Mouse (Mus musculus) erythroblast, embryonic 14.5 days (primary cell): Measurements from ENCODE around the gene Nfix. TPM values are rescaled to one million over a fixed set of nuclear protein-coding genes. Genes with fewer than 3 reads are reported as not detected.

Experiments
- H3K27me3 ChIP-seq: 2 replicates; pipeline ENCODE4 v1.6.1; 2012; ENCODE audit warnings: inconsistent platforms; ENCODE audit not compliant: control insufficient read depth
- H3K36me3 ChIP-seq: 2 replicates; pipeline ENCODE4 v1.6.1; 2012; ENCODE audit warnings: mild to moderate bottlenecking, inconsistent platforms; ENCODE audit not compliant: control insufficient read depth
- H3K4me1 ChIP-seq: 2 replicates; pipeline ENCODE4 v1.6.1; 2012; ENCODE audit warnings: inconsistent platforms; ENCODE audit not compliant: control insufficient read depth
- H3K4me3 ChIP-seq: replicated peaks from 2 replicates; pipeline ENCODE3; 2012; ENCODE audit warnings: moderate library complexity, mild to moderate bottlenecking, inconsistent platforms
- H3K9me3 ChIP-seq: 2 replicates; pipeline ENCODE4 v1.6.1; 2012; ENCODE audit warnings: low read length, inconsistent platforms, mixed read lengths; ENCODE audit not compliant: control insufficient read depth
- GATA1 ChIP-seq: IDR thresholded peaks from 2 replicates; pipeline ENCODE4 v1.6.1; 2012; ENCODE audit warnings: low read length, inconsistent platforms, mixed read lengths
- TAL1 ChIP-seq: IDR thresholded peaks from 3 replicates; pipeline ENCODE4 v1.6.1; 2012; ENCODE audit warnings: low read length, inconsistent platforms, mixed read lengths
- polyA plus RNA-seq: library from polyadenylated mRNA; stranded (reverse); fragments of >175 nt; gene quantifications from 2 replicates; pipeline ENCODE4 v1.2.3, GENCODE M21; 2012

Nfix gene
- polyA plus RNA-seq = 1.9 and 2.6 TPM in 2 replicates

DNA sequence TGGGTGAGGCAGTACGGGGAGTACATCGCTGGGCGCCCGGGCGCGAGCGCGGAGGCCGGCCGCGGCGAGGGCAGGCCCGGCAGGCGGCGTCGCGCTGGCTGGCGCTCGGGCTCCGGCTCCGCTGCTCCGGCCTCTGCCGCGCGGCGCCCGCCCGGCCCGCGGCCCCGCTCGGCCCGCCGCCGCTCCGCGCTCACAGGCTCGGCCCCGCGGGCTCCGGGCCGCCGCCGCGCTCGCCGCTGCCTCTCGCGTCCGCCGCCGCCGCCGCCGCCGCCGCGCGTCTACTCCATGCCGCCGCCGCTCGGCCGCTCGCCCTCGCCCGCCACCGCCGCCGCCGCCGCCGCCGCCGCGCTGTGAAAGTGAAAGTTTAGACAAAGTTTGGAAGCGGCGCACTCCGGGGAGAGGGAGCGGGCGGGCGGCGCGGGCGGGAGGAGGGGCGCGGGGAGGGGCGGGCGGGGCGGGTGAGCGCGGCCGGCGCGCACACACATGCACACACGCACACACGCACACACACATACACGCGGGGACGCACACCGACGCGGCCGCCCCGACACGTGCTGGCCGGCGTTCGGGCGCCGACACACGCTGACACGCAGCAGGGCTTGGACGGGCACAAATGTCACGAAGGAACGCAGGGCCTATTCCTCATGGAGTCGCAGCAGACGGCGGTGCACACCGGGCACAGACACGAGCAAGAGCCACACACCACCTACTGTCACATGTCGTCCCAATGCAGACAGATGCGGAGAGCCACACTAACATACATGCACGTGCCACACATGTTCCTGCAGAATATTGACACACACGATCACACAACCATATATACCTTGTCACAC, at the start of gene Nfix:
Gene Nfix, minus strand, starts transcription at position 346 of the 833 bp plus-strand sequence.
- peaks cover 31% of the 10 kb centered on the region for H3K4me1 ChIP-seq
- peaks cover 95% of the 10 kb centered on the region for H3K27me3 ChIP-seq
- H3K4me3 ChIP-seq = peak within 1 kb of the TSS; percentile 74
- peaks cover 10% of the 10 kb centered on the region; the same call in 1 of the 2 replicates for H3K9me3 ChIP-seq
- H3K36me3 ChIP-seq = peaks cover 6% of the 10 kb centered on the region
- TF ChIP-seq GATA1 (no peak), TAL1 (no peak)

- Histone ChIP-seq H3K9me3 (no peaks in the 10 kb centered on the region), H3K4me1 (peaks cover 47% of the 10 kb centered on the region), H3K27me3 (no peaks in the 10 kb centered on the region), H3K4me3 (peak overlapping the region; percentile 79), H3K36me3 (peaks cover 35% of the 10 kb centered on the region)
- no peak for TF ChIP-seq GATA1
- no peak for TF ChIP-seq TAL1
Observed at GRCm38 (mm10) chr8:84847684-84848435, 47.7 kb upstream of the Nfix start.

GRCm38 (mm10) chr8:84846722-84847572, 46.8 kb upstream of the Nfix start, which contains the start of gene Calr:
Gene Calr (minus strand): TSS chr8:84846934.
- TF ChIP-seq GATA1 (no peak), TAL1 (no peak)
- no peaks in the 10 kb centered on the region for H3K27me3 ChIP-seq
- peak within 1 kb of the TSS; percentile 79 for H3K4me3 ChIP-seq
- peaks cover 54% of the 10 kb centered on the region for H3K4me1 ChIP-seq
- H3K9me3 ChIP-seq = no peaks in the 10 kb centered on the region
- H3K36me3 ChIP-seq = peaks cover 44% of the 10 kb centered on the region

DNA sequence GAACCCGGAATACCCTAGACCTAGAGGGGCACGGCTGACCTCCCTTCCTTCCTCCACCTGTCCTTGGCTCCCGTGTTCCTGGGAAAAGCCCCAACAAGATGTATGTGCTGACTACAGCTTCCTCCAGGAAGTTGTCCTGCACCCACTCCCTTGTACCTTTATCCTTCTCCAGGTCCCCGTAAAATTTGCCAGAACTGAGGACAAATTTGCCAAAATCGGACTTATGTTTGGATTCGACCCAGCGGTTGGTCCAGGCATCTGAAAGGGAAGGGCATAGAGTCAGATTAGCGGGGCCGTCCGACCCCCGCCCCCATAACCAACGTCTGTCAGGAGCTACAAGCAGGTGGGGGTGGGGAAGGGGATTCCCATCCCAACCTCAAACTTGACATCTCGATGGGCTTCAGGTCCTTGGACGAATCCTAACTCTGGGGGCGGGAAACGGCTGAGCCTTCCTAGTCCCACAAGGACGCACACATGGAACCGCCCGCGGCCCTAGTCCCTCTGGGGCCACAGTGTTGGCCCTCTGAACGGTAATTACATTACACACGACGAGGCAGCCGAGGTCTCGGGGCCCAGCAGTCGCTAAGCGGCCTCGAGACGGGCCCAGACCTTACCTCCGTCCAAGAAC, 46.1 kb upstream of the Nfix start:
- TF ChIP-seq TAL1 (no peak), GATA1 (no peak)
- H3K4me3 ChIP-seq = peak overlapping the region; percentile 79
- H3K27me3 ChIP-seq = no peaks in the 10 kb centered on the region
- peaks cover 52% of the 10 kb centered on the region for H3K36me3 ChIP-seq
- no peaks in the 10 kb centered on the region for H3K9me3 ChIP-seq
- peaks cover 62% of the 10 kb centered on the region for H3K4me1 ChIP-seq

DNA sequence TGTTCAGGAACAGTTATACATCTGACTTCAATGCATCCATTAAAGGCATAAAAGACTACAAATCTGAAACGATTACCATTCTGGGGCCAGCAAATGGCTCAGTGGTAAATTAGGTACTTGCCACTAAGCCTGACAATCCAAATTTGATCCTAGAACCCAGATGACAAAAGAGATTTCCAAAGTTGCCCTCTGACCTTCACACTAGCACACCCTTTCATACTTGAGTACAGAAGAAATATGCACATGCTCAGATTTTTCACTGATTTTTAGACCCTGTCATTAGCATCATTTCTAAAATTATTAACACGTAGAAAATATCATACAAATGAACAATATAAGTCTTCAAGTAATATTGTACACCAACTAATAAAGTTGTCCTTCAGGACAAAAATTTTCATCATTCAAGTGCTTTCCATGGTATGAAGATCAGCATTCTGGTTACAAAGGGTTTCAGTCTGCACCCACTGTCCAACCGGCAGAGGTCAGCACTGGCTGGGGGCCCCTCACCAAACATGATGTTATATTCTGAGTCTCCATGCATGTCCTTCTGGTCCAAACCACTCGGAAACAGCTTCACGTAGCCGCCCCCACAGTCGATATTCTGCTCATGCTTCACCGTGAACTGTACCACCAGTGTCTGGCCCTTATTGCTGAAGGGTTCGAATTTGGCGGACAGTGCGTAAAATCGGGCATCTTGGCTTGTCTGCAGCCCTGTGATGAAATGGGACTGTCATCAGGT, 45.4 kb upstream of the Nfix start:
- peaks cover 68% of the 10 kb centered on the region for H3K4me1 ChIP-seq
- H3K4me3 ChIP-seq = peak overlapping the region; percentile 79
- H3K9me3 ChIP-seq = no peaks in the 10 kb centered on the region
- peaks cover 58% of the 10 kb centered on the region for H3K36me3 ChIP-seq
- TF ChIP-seq TAL1 (no peak), GATA1 (no peak)
- H3K27me3 ChIP-seq = no peaks in the 10 kb centered on the region

GRCm38 (mm10) chr8:84844397-84845070, 44.4 kb upstream of the Nfix start:
- Histone ChIP-seq H3K4me1 (peaks cover 72% of the 10 kb centered on the region), H3K27me3 (no peaks in the 10 kb centered on the region), H3K36me3 (peaks cover 65% of the 10 kb centered on the region), H3K4me3 (peak overlapping the region; percentile 79), H3K9me3 (no peaks in the 10 kb centered on the region)
- TF ChIP-seq GATA1 = no peak
- no peak for TF ChIP-seq TAL1

- no peak overlapping the region for H3K4me3 ChIP-seq
- peaks cover 96% of the 10 kb centered on the region for H3K36me3 ChIP-seq
- H3K27me3 ChIP-seq = no peaks in the 10 kb centered on the region
- H3K9me3 ChIP-seq = no peaks in the 10 kb centered on the region
- peaks cover 87% of the 10 kb centered on the region for H3K4me1 ChIP-seq
- TF ChIP-seq GATA1 = no peak
- no peak for TF ChIP-seq TAL1
Observed at GRCm38 (mm10) chr8:84841514-84841913, 41.4 kb upstream of the Nfix start.
